ENCODE assay signal across 9 mouse cellular contexts in genomic region chr3:87165291-87165881, GRCm38 (mm10). TPM values are rescaled to one million over a fixed set of nuclear protein-coding genes. Genes with fewer than 3 reads are reported as not detected.
DNase-seq lines count a peak whose midpoint lies in the region; ATAC-seq lines count a peak whose summit lies in the region.
"Had no signal": no experiment of that assay in that cellular context is flagged by ENCODE, and none has a peak within 500 bp of the region (broad histone marks: within the 10 kb centered on the region; RNA-seq: fewer than 3 reads in every experiment).

No protein-coding gene starts in this region.

- H3K4me3 ChIP-seq in kidney, embryonic 14.5 days (ENCODE audit: low read length): no peak overlapping the region
- H3K4me3 ChIP-seq in embryonic facial prominence, embryonic 11.5 days (ENCODE audit: low read depth, low read length): no peak overlapping the region
- no peak overlapping the region for H3K4me3 ChIP-seq in hindbrain, embryonic 16.5 days (ENCODE audit: low read length)
- no peak overlapping the region for H3K4me3 ChIP-seq in neural tube, embryonic 12.5 days
- H3K4me3 ChIP-seq: liver, embryonic 15.5 days had no signal

- peak overlapping the region; percentile 88; the same call in 1 of the 2 replicates for H3K27ac ChIP-seq in kidney, embryonic 14.5 days (ENCODE audit: low read depth, low read length)
- H3K27ac ChIP-seq in embryonic facial prominence, embryonic 11.5 days (replicated peaks; ENCODE audit: low read depth, low read length): 0 out of 2 replicates have a peak overlapping the region, but pooled peaks have one; percentile 31
- H3K27ac ChIP-seq in hindbrain, embryonic 16.5 days (ENCODE audit: low read depth, low read length): peak overlapping the region; percentile 20
- H3K27ac ChIP-seq in neural tube, embryonic 12.5 days: peak overlapping the region; percentile 16
- H3K27ac ChIP-seq: liver, embryonic 15.5 days had no signal

- H3K27me3 ChIP-seq in kidney, embryonic 14.5 days (ENCODE audit: control insufficient read depth, insufficient read depth, low read length): no peaks in the 10 kb centered on the region
- no peaks in the 10 kb centered on the region for H3K27me3 ChIP-seq in embryonic facial prominence, embryonic 11.5 days (ENCODE audit: control insufficient read depth, insufficient read depth, low read length)
- no peaks in the 10 kb centered on the region for H3K27me3 ChIP-seq in hindbrain, embryonic 16.5 days (replicated peaks; ENCODE audit: control insufficient read depth, insufficient read depth, low read length)
- no peaks in the 10 kb centered on the region for H3K27me3 ChIP-seq in neural tube, embryonic 12.5 days (replicated peaks)
- H3K27me3 ChIP-seq: liver, embryonic 15.5 days had no signal

- no peak for DNase-seq in kidney, adult 18-20 months
- no peak for DNase-seq in embryonic facial prominence, embryonic 11.5 days (ENCODE audit: low spot score)
- no peak for DNase-seq in cerebellum, postnatal 4 days (ENCODE audit: low spot score in 2 of 2)
- DNase-seq in gastrocnemius, postnatal 4 days (ENCODE audit: low spot score in 2 of 2): no peak
- no peak for DNase-seq in right cerebral cortex, adult 2 months (ENCODE audit: low spot score in 2 of 2)

- WGBS in kidney, embryonic 14.5 days: 29% methylated on average over 8 of the region's 8 CpGs
- 14% methylated on average over 8 of the region's 8 CpGs for WGBS in embryonic facial prominence, embryonic 11.5 days
- WGBS in hindbrain, embryonic 16.5 days: 35% methylated on average over 8 of the region's 8 CpGs
- 45% methylated on average over 8 of the region's 8 CpGs for WGBS in neural tube, embryonic 12.5 days

- H3K9me3 ChIP-seq in kidney, embryonic 14.5 days (ENCODE audit: control insufficient read depth, low read length): no peaks in the 10 kb centered on the region
- no peaks in the 10 kb centered on the region for H3K9me3 ChIP-seq in embryonic facial prominence, embryonic 11.5 days (replicated peaks; ENCODE audit: control insufficient read depth, low read length)
- no peaks in the 10 kb centered on the region for H3K9me3 ChIP-seq in hindbrain, embryonic 16.5 days (ENCODE audit: control insufficient read depth, low read length)
- no peaks in the 10 kb centered on the region for H3K9me3 ChIP-seq in neural tube, embryonic 12.5 days
- H3K9me3 ChIP-seq: liver, embryonic 15.5 days had no signal

- ATAC-seq in kidney, embryonic 14.5 days (ENCODE audit: low FRiP score, low TSS enrichment): peak; percentile 48; the same call in 1 of the 2 replicates
- ATAC-seq in embryonic facial prominence, embryonic 11.5 days (replicated peaks; ENCODE audit: insufficient number of reproducible peaks, low FRiP score, low TSS enrichment, low read depth): no peak; the same call in 1 of the 2 replicates
- no peak for ATAC-seq in hindbrain, embryonic 16.5 days
- no peak for ATAC-seq in neural tube, embryonic 12.5 days (ENCODE audit: low FRiP score, low read depth)

- H3K9ac ChIP-seq in kidney, embryonic 14.5 days (ENCODE audit: low read depth, low read length): peak overlapping the region; percentile 38; the same call in 1 of the 2 replicates
- 0 out of 2 replicates have a peak overlapping the region, but pooled peaks have one; percentile 4 for H3K9ac ChIP-seq in embryonic facial prominence, embryonic 11.5 days (replicated peaks; ENCODE audit: low read length)
- H3K9ac ChIP-seq in hindbrain, embryonic 16.5 days (ENCODE audit: low read depth, low read length): no peak overlapping the region
- H3K9ac ChIP-seq in neural tube, embryonic 12.5 days: 0 out of 2 replicates have a peak overlapping the region, but pooled peaks have one; percentile 14
- H3K9ac ChIP-seq: liver, embryonic 15.5 days had no signal

- peaks cover 73% of the 10 kb centered on the region for H3K4me1 ChIP-seq in kidney, embryonic 14.5 days (ENCODE audit: control insufficient read depth, insufficient read depth, low read length)
- H3K4me1 ChIP-seq in embryonic facial prominence, embryonic 11.5 days (ENCODE audit: control insufficient read depth, insufficient read depth, low read length): peaks cover 18% of the 10 kb centered on the region
- H3K4me1 ChIP-seq in hindbrain, embryonic 16.5 days (ENCODE audit: control insufficient read depth, insufficient read depth, low read depth, low read length): peaks cover 35% of the 10 kb centered on the region
- H3K4me1 ChIP-seq in neural tube, embryonic 12.5 days: peaks cover 71% of the 10 kb centered on the region

- 0 out of 2 replicates have a peak overlapping the region, but pooled peaks have one; percentile 11 for H3K4me2 ChIP-seq in kidney, embryonic 14.5 days (replicated peaks; ENCODE audit: low read depth, low read length)
- peak overlapping the region; percentile 0; the same call in 1 of the 2 replicates for H3K4me2 ChIP-seq in embryonic facial prominence, embryonic 11.5 days (ENCODE audit: low read depth, low read length)
- H3K4me2 ChIP-seq in hindbrain, embryonic 16.5 days (ENCODE audit: low read length): no peak overlapping the region
- H3K4me2 ChIP-seq in neural tube, embryonic 12.5 days (replicated peaks): peak overlapping the region; percentile 15; the same call in 1 of the 2 replicates
- H3K4me2 ChIP-seq: liver, embryonic 15.5 days had no signal

- peaks cover 8% of the 10 kb centered on the region; the same call in 1 of the 2 replicates for H3K36me3 ChIP-seq in kidney, embryonic 14.5 days (ENCODE audit: control insufficient read depth, insufficient read depth, low read length)
- H3K36me3 ChIP-seq in embryonic facial prominence, embryonic 11.5 days (replicated peaks; ENCODE audit: control insufficient read depth, insufficient read depth, low read depth, low read length): no peaks in the 10 kb centered on the region; the same call in none of the 2 replicates
- H3K36me3 ChIP-seq in hindbrain, embryonic 16.5 days (ENCODE audit: control insufficient read depth, insufficient read depth, low read length): no peaks in the 10 kb centered on the region
- H3K36me3 ChIP-seq in neural tube, embryonic 12.5 days: no peaks in the 10 kb centered on the region
- H3K36me3 ChIP-seq: liver, embryonic 15.5 days had no signal

RNA-seq across cellular contexts. Expression of gene Kirrel, which starts 9.2 kb away (rescaled TPM):
- 11.1 and 14.2 TPM in 2 replicates for polyA plus RNA-seq in kidney, embryonic 14.5 days (2014; fragmentation: Nextera tagmentation; extraction: Ambion mirVana)
- polyA plus RNA-seq in embryonic facial prominence, embryonic 11.5 days (2014; fragmentation: Nextera tagmentation; extraction: Ambion mirVana): 12.0 and 13.4 TPM in 2 replicates
- 4.4 TPM in 2 replicates for polyA plus RNA-seq in hindbrain, embryonic 16.5 days (2015; fragmentation: Nextera tagmentation; extraction: Ambion mirVana)
- 12.9 and 13.2 TPM in 2 replicates for polyA plus RNA-seq in neural tube, embryonic 12.5 days (2016; fragmentation: Nextera tagmentation; extraction: Ambion mirVana)
- 10 to 100 TPM; 29.1 to 30.5 TPM for total RNA-seq in gastrocnemius, postnatal 4 days (2021)

Comparison
In these comparisons a context has a peak if more than half of its experiments do, and no peak if none do; other contexts are left out.
1. H3K27ac ChIP-seq: peak in every context shown above with its lines; median percentile 88 in kidney, embryonic 14.5 days; 31 in embryonic facial prominence, embryonic 11.5 days; 20 in hindbrain, embryonic 16.5 days; 16 in neural tube, embryonic 12.5 days.